Comparison of ENCODE assay signal across 8 mouse cellular contexts in genomic region chr14:20545529-20546331, GRCm38 (mm10). TPM values are rescaled to one million over a fixed set of nuclear protein-coding genes. Genes with fewer than 3 reads are reported as not detected.
DNase-seq lines count a peak whose midpoint lies in the region; ATAC-seq and TF ChIP-seq lines count a peak whose summit lies in the region.

No protein-coding gene starts in this region.

- peak overlapping the region; percentile 97 for H3K27ac ChIP-seq in hindbrain, postnatal 0 days

- peak overlapping the region; percentile 59 for H3K4me2 ChIP-seq in hindbrain, postnatal 0 days (ENCODE audit: low read depth, low read length)

- peak; percentile 62 for DNase-seq in WW6 (ENCODE audit: low read depth, low spot score)
- DNase-seq in cerebellum, postnatal 4 days (ENCODE audit: low spot score in 2 of 2): peak; percentile 59 to 71
- peak; percentile 93 for DNase-seq in gastrocnemius, adult 18-20 months (ENCODE audit: low spot score)
- peak; percentile 81 for DNase-seq in hindbrain, postnatal 0 days (ENCODE audit: low spot score)
- peak; percentile 65 to 80 for DNase-seq in left cerebral cortex, adult 8-10 months (ENCODE audit: low spot score in 2 of 2)
- peak; percentile 87 for DNase-seq in right cerebral cortex, postnatal 10 days (ENCODE audit: low spot score in 2 of 2)
- DNase-seq in urinary bladder, postnatal 25 days (ENCODE audit: low spot score): peak; percentile 88

- H3K27me3 ChIP-seq in hindbrain, postnatal 0 days (ENCODE audit: insufficient read depth, low read length): no peaks in the 10 kb centered on the region
- no peaks in the 10 kb centered on the region for H3K27me3 ChIP-seq in megakaryocyte, embryonic 14.5 days (replicated peaks)

- under 1% methylated on average over 51 of the region's 67 CpGs for WGBS in hindbrain, postnatal 0 days

- H3K9ac ChIP-seq in hindbrain, postnatal 0 days (replicated peaks; ENCODE audit: low read length): peak overlapping the region; percentile 93

- H3K36me3 ChIP-seq in hindbrain, postnatal 0 days (ENCODE audit: insufficient read depth, low read length): peaks cover 15% of the 10 kb centered on the region
- peaks cover 32% of the 10 kb centered on the region for H3K36me3 ChIP-seq in megakaryocyte, embryonic 14.5 days (replicated peaks; ENCODE audit: low read length)

- peak overlapping the region; percentile 71 for H3K4me3 ChIP-seq in hindbrain, postnatal 0 days (ENCODE audit: low read length)
- peak overlapping the region; percentile 93 for H3K4me3 ChIP-seq in megakaryocyte, embryonic 14.5 days (replicated peaks)

- H3K4me1 ChIP-seq in hindbrain, postnatal 0 days (ENCODE audit: insufficient read depth, low read length): peaks cover 8% of the 10 kb centered on the region
- H3K4me1 ChIP-seq in megakaryocyte, embryonic 14.5 days: peaks cover 38% of the 10 kb centered on the region; the same call in 1 of the 2 replicates

- no peak for TF ChIP-seq CTCF in hindbrain, postnatal 0 days (IDR thresholded peaks at IDR 0.05; ENCODE audit: low read depth)

- H3K9me3 ChIP-seq in hindbrain, postnatal 0 days (ENCODE audit: low read length): no peaks in the 10 kb centered on the region
- no peaks in the 10 kb centered on the region for H3K9me3 ChIP-seq in megakaryocyte, embryonic 14.5 days

- peak; percentile 95 for ATAC-seq in hindbrain, postnatal 0 days

RNA-seq across cellular contexts. Expression of gene Ppp3cb, which starts 0.6 kb away (rescaled TPM):
- total RNA-seq in gastrocnemius, adult 18-20 months (2021): 100 to 1,000 TPM; 190 to 204 TPM
- 110 and 130 TPM in 2 replicates for total RNA-seq in hindbrain, postnatal 0 days (2014; rRNA removed)
- 94.7 and 97.5 TPM in 2 replicates for polyA plus RNA-seq in hindbrain, postnatal 0 days (2015; fragmentation: Nextera tagmentation; extraction: Ambion mirVana)
- total RNA-seq in left cerebral cortex, adult 8-10 months (2022): 100 to 1,000 TPM; 244 to 282 (median 264) TPM
- 1.00 and 1.6 TPM in 2 replicates for polyA plus RNA-seq in megakaryocyte, embryonic 14.5 days (2012; ENCODE audit: insufficient read depth, low replicate concordance)

RNA-seq across cellular contexts. Expression of gene Mss51, which starts 49.0 kb away (rescaled TPM):
- 100 to 1,000 TPM; 236 to 409 TPM for total RNA-seq in gastrocnemius, adult 18-20 months (2021)
- total RNA-seq in hindbrain, postnatal 0 days (2014; rRNA removed): 0.11 and 0.26 TPM in 2 replicates
- 0.08 and 0.19 TPM in 2 replicates for polyA plus RNA-seq in hindbrain, postnatal 0 days (2015; fragmentation: Nextera tagmentation; extraction: Ambion mirVana)
- total RNA-seq in left cerebral cortex, adult 8-10 months (2022): 1 to 10 TPM in 2 of 4 experiments, under 1 TPM in 2; 0.59 to 1.8 (median 0.89) TPM
- polyA plus RNA-seq in megakaryocyte, embryonic 14.5 days (2012; ENCODE audit: insufficient read depth, low replicate concordance): not detected in 2 replicates

Comparison
In these comparisons a context has a peak if more than half of its experiments do, and no peak if none do; other contexts are left out.
1. Peak in every context shown above with its lines: DNase-seq, ATAC-seq, H3K4me3 ChIP-seq and H3K27ac ChIP-seq.
2. RNA of gene Mss51, which starts 49.0 kb away (total RNA-seq): 236 to 409 TPM in gastrocnemius, adult 18-20 months; 0.59 to 1.8 TPM in left cerebral cortex, adult 8-10 months and 0.11 to 0.26 TPM in hindbrain, postnatal 0 days; every median in the first group is over 10 times any median in the second.